Mouse (Mus musculus): ENCODE results near the gene Gfpt2. TPM values are rescaled to one million over a fixed set of nuclear protein-coding genes. Genes with fewer than 3 reads are reported as not detected.

Gfpt2 gene
- polyA plus RNA-seq, 1 experiment from 2014 or later, result 13.9 TPM

- no peak for ATAC-seq (replicated peaks; ENCODE audit: insufficient number of reproducible peaks, low FRiP score, low TSS enrichment)
- no peak overlapping the region for H3K4me3 ChIP-seq (ENCODE audit: low read depth, low read length)
- H3K4me1 ChIP-seq (ENCODE audit: control insufficient read depth, insufficient read depth, low read length), result no peaks in the 10 kb centered on the region
- peaks cover 4% of the 10 kb centered on the region; the same call in 1 of the 2 replicates for H3K36me3 ChIP-seq (ENCODE audit: control insufficient read depth, insufficient read depth, low read length)
- H3K4me2 ChIP-seq, result no peak overlapping the region
- H3K9ac ChIP-seq (ENCODE audit: low read depth, low read length), result no peak overlapping the region
- no peaks in the 10 kb centered on the region for H3K9me3 ChIP-seq (replicated peaks; ENCODE audit: control insufficient read depth, low read length)
- 77% methylated on average over 2 of the region's 2 CpGs for WGBS (ENCODE audit: insufficient replicate concordance)
- H3K27ac ChIP-seq (ENCODE audit: low read depth, low read length), result no peak overlapping the region
- H3K27me3 ChIP-seq (ENCODE audit: control insufficient read depth, insufficient read depth, low read length), result no peaks in the 10 kb centered on the region
Observed at GRCm38 (mm10) chr11:49821546-49821945, 27.6 kb downstream of the Gfpt2 start.

GRCm38 (mm10) chr11:49822337-49822736 is 28.4 kb downstream of the Gfpt2 start:
- WGBS (ENCODE audit: insufficient replicate concordance), result 83% methylated on average over 2 of the region's 2 CpGs
- H3K27me3 ChIP-seq (ENCODE audit: control insufficient read depth, insufficient read depth, low read length), result no peaks in the 10 kb centered on the region
- no peak overlapping the region for H3K4me2 ChIP-seq
- no peaks in the 10 kb centered on the region for H3K9me3 ChIP-seq (replicated peaks; ENCODE audit: control insufficient read depth, low read length)
- H3K4me3 ChIP-seq (ENCODE audit: low read depth, low read length), result no peak overlapping the region
- no peak overlapping the region for H3K27ac ChIP-seq (ENCODE audit: low read depth, low read length)
- no peak overlapping the region for H3K9ac ChIP-seq (ENCODE audit: low read depth, low read length)
- no peak for ATAC-seq (replicated peaks; ENCODE audit: insufficient number of reproducible peaks, low FRiP score, low TSS enrichment)
- H3K4me1 ChIP-seq (ENCODE audit: control insufficient read depth, insufficient read depth, low read length), result no peaks in the 10 kb centered on the region
- H3K36me3 ChIP-seq (ENCODE audit: control insufficient read depth, insufficient read depth, low read length), result peaks cover 4% of the 10 kb centered on the region; the same call in 1 of the 2 replicates

DNA sequence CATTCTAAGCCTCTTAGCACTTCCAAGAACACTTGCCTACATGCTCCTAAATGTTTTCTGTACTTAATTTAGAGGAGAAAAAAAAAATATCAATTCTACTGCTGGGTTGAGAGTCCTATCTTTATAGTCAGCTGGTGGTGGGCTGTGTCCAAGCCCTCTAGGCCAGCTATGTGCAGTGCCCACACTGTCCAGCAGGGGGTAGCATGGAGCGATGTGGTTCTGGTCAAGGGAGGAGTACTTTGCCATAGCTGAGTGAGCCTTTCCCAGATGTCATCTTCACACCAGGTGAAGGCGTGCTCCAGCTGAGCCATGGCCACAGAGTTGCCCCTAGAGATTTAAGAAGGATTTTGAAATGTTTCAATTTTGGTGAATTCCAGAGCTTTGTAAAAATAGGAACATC is 30.9 kb downstream of the Gfpt2 start:
- H3K4me3 ChIP-seq (ENCODE audit: low read depth, low read length), result no peak overlapping the region
- peaks cover 4% of the 10 kb centered on the region for H3K36me3 ChIP-seq (ENCODE audit: control insufficient read depth, insufficient read depth, low read length)
- H3K27me3 ChIP-seq (ENCODE audit: control insufficient read depth, insufficient read depth, low read length), result no peaks in the 10 kb centered on the region
- no peak overlapping the region for H3K27ac ChIP-seq (ENCODE audit: low read depth, low read length)
- no peak overlapping the region for H3K4me2 ChIP-seq
- ATAC-seq (replicated peaks; ENCODE audit: insufficient number of reproducible peaks, low FRiP score, low TSS enrichment), result no peak
- no peaks in the 10 kb centered on the region for H3K9me3 ChIP-seq (replicated peaks; ENCODE audit: control insufficient read depth, low read length)
- WGBS (ENCODE audit: insufficient replicate concordance), result 43% methylated on average over 2 of the region's 2 CpGs
- H3K9ac ChIP-seq (ENCODE audit: low read depth, low read length), result no peak overlapping the region
- H3K4me1 ChIP-seq (ENCODE audit: control insufficient read depth, insufficient read depth, low read length), result no peaks in the 10 kb centered on the region

GRCm38 (mm10) chr11:49827243-49827642 is 33.3 kb downstream of the Gfpt2 start:
- Histone ChIP-seq H3K9me3 (replicated peaks; ENCODE audit: control insufficient read depth, low read length) (no peaks in the 10 kb centered on the region), H3K36me3 (ENCODE audit: control insufficient read depth, insufficient read depth, low read length) (peaks cover 4% of the 10 kb centered on the region), H3K27me3 (ENCODE audit: control insufficient read depth, insufficient read depth, low read length) (no peaks in the 10 kb centered on the region), H3K27ac (ENCODE audit: low read depth, low read length) (no peak overlapping the region), H3K9ac (ENCODE audit: low read depth, low read length) (no peak overlapping the region), H3K4me1 (ENCODE audit: control insufficient read depth, insufficient read depth, low read length) (no peaks in the 10 kb centered on the region), H3K4me2 (no peak overlapping the region), H3K4me3 (ENCODE audit: low read depth, low read length) (no peak overlapping the region)
- 54% methylated on average over 6 of the region's 6 CpGs for WGBS (ENCODE audit: insufficient replicate concordance)
- ATAC-seq (replicated peaks; ENCODE audit: insufficient number of reproducible peaks, low FRiP score, low TSS enrichment), result no peak

DNA sequence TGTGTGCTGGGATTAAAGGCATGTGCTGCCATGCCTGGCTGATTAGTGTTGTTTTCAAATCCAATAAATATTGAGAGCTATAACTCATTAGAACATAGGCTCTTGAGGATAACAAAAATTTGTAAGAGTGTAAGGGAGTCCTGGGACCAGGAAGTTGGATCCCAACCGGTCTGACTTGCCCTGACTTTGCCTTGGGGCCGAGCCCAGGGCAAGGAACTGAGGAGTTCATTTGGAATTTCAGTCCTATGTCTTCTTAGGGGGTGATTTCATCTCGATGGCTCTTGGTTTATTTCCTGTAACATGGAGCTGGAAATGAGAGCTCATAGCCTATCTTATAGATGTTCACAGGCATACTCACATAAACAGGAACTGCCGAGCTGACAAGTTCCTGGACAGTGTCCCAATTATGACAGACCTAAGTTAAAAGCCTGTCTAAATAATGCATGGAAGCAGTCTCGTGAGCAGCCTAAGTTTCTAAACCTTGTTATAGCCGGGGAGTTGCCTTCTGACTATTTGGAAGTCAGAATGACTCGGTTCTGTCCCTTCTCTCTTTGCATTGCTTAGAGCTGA is 35.3 kb downstream of the Gfpt2 start:
- 70% methylated on average over 7 of the region's 7 CpGs for WGBS (ENCODE audit: insufficient replicate concordance)
- ATAC-seq (replicated peaks; ENCODE audit: insufficient number of reproducible peaks, low FRiP score, low TSS enrichment), result no peak
- H3K27me3 ChIP-seq (ENCODE audit: control insufficient read depth, insufficient read depth, low read length), result no peaks in the 10 kb centered on the region

GRCm38 (mm10) chr11:49831980-49832379 is 38.0 kb downstream of the Gfpt2 start:
- H3K36me3 ChIP-seq (ENCODE audit: control insufficient read depth, insufficient read depth, low read length), result peaks cover 14% of the 10 kb centered on the region
- WGBS (ENCODE audit: insufficient replicate concordance), result 77% methylated on average over 12 of the region's 12 CpGs

More for the DNA sequence above, 35.3 kb downstream of the Gfpt2 start:
- Histone ChIP-seq H3K4me3 (ENCODE audit: low read depth, low read length) (no peak overlapping the region), H3K36me3 (ENCODE audit: control insufficient read depth, insufficient read depth, low read length) (peaks cover 4% of the 10 kb centered on the region), H3K4me2 (no peak overlapping the region), H3K4me1 (ENCODE audit: control insufficient read depth, insufficient read depth, low read length) (no peaks in the 10 kb centered on the region), H3K9ac (ENCODE audit: low read depth, low read length) (no peak overlapping the region), H3K27ac (ENCODE audit: low read depth, low read length) (no peak overlapping the region), H3K9me3 (replicated peaks; ENCODE audit: control insufficient read depth, low read length) (no peaks in the 10 kb centered on the region)

GRCm38 (mm10) chr11:49832962-49833361 is 39.0 kb downstream of the Gfpt2 start:
- Histone ChIP-seq H3K9me3 (replicated peaks; ENCODE audit: control insufficient read depth, low read length) (no peaks in the 10 kb centered on the region), H3K27me3 (ENCODE audit: control insufficient read depth, insufficient read depth, low read length) (no peaks in the 10 kb centered on the region), H3K36me3 (ENCODE audit: control insufficient read depth, insufficient read depth, low read length) (peaks cover 14% of the 10 kb centered on the region), H3K4me2 (no peak overlapping the region), H3K9ac (ENCODE audit: low read depth, low read length) (no peak overlapping the region), H3K4me1 (ENCODE audit: control insufficient read depth, insufficient read depth, low read length) (no peaks in the 10 kb centered on the region), H3K27ac (ENCODE audit: low read depth, low read length) (no peak overlapping the region), H3K4me3 (ENCODE audit: low read depth, low read length) (no peak overlapping the region)
- no peak for ATAC-seq (replicated peaks; ENCODE audit: insufficient number of reproducible peaks, low FRiP score, low TSS enrichment)
- 76% methylated on average over 5 of the region's 5 CpGs for WGBS (ENCODE audit: insufficient replicate concordance)

More at GRCm38 (mm10) chr11:49831980-49832379, 38.0 kb downstream of the Gfpt2 start:
- no peak overlapping the region for H3K4me2 ChIP-seq
- ATAC-seq (replicated peaks; ENCODE audit: insufficient number of reproducible peaks, low FRiP score, low TSS enrichment), result no peak
- no peaks in the 10 kb centered on the region for H3K27me3 ChIP-seq (ENCODE audit: control insufficient read depth, insufficient read depth, low read length)
- H3K9me3 ChIP-seq (replicated peaks; ENCODE audit: control insufficient read depth, low read length), result no peaks in the 10 kb centered on the region
- no peak overlapping the region for H3K27ac ChIP-seq (ENCODE audit: low read depth, low read length)
- H3K9ac ChIP-seq (ENCODE audit: low read depth, low read length), result no peak overlapping the region
- H3K4me3 ChIP-seq (ENCODE audit: low read depth, low read length), result no peak overlapping the region
- H3K4me1 ChIP-seq (ENCODE audit: control insufficient read depth, insufficient read depth, low read length), result no peaks in the 10 kb centered on the region

DNA sequence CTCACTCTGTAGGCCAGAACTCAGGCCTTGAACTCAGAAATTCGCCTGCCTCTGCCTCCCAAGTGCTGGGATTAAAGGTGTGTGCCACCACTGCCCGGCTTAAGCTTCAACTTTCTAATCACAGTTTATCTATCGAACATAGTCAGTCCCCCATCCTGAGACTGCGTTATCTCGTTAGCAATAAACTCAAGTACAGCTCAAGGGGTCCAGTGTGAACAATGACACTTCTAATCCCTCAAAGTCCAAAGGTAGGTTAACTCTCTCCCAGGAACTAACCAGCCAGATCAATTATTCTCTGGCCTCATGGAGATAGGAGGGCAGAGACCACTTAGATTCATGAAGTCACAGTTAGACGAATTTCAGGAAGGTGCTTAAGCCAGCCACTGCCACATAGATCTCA is 40.3 kb downstream of the Gfpt2 start:
- H3K36me3 ChIP-seq (ENCODE audit: control insufficient read depth, insufficient read depth, low read length), result peaks cover 14% of the 10 kb centered on the region
- no peak overlapping the region for H3K4me3 ChIP-seq (ENCODE audit: low read depth, low read length)
- no peaks in the 10 kb centered on the region for H3K27me3 ChIP-seq (ENCODE audit: control insufficient read depth, insufficient read depth, low read length)

GRCm38 (mm10) chr11:49835257-49835956 is 41.4 kb downstream of the Gfpt2 start:
- H3K36me3 ChIP-seq (ENCODE audit: control insufficient read depth, insufficient read depth, low read length), result peaks cover 14% of the 10 kb centered on the region
- WGBS (ENCODE audit: insufficient replicate concordance), result 87% methylated on average over 11 of the region's 11 CpGs
- no peak for ATAC-seq (replicated peaks; ENCODE audit: insufficient number of reproducible peaks, low FRiP score, low TSS enrichment)

More for the DNA sequence above, 40.3 kb downstream of the Gfpt2 start:
- Histone ChIP-seq H3K9me3 (replicated peaks; ENCODE audit: control insufficient read depth, low read length) (no peaks in the 10 kb centered on the region), H3K9ac (ENCODE audit: low read depth, low read length) (no peak overlapping the region), H3K27ac (ENCODE audit: low read depth, low read length) (no peak overlapping the region), H3K4me2 (no peak overlapping the region), H3K4me1 (ENCODE audit: control insufficient read depth, insufficient read depth, low read length) (no peaks in the 10 kb centered on the region)
- ATAC-seq (replicated peaks; ENCODE audit: insufficient number of reproducible peaks, low FRiP score, low TSS enrichment), result no peak
- WGBS (ENCODE audit: insufficient replicate concordance), result 86% methylated on average over 6 of the region's 6 CpGs

More at GRCm38 (mm10) chr11:49835257-49835956, 41.4 kb downstream of the Gfpt2 start:
- no peaks in the 10 kb centered on the region for H3K9me3 ChIP-seq (replicated peaks; ENCODE audit: control insufficient read depth, low read length)
- no peak overlapping the region for H3K4me3 ChIP-seq (ENCODE audit: low read depth, low read length)
- no peaks in the 10 kb centered on the region for H3K4me1 ChIP-seq (ENCODE audit: control insufficient read depth, insufficient read depth, low read length)
- H3K4me2 ChIP-seq, result no peak overlapping the region
- H3K9ac ChIP-seq (ENCODE audit: low read depth, low read length), result no peak overlapping the region
- H3K27ac ChIP-seq (ENCODE audit: low read depth, low read length), result no peak overlapping the region
- H3K27me3 ChIP-seq (ENCODE audit: control insufficient read depth, insufficient read depth, low read length), result no peaks in the 10 kb centered on the region

All from heart, embryonic 11.5 days (tissue).